Mouse (Mus musculus) forebrain, embryonic 10.5 days (tissue): ENCODE results near the gene Chrnd. TPM values are rescaled to one million over a fixed set of nuclear protein-coding genes. Genes with fewer than 3 reads are reported as not detected.

ENCODE experiments used
- polyA plus RNA-seq: library from polyadenylated mRNA; unstranded; fragments of >200 nt; fragmentation: Nextera tagmentation; extraction: Ambion mirVana; gene quantifications from 2 replicates; pipeline ENCODE4 v1.2.1, GENCODE M21; 2016

Gene Chrnd
- polyA plus RNA-seq, 1 experiment from 2014 or later: not detected

Other genes with a start within 250 kb of the Chrnd start
- gene Alppl2, start 100.7 kb upstream of the Chrnd start, polyA plus RNA-seq: not detected in 2 replicates
- gene Alpi, start 89.0 kb upstream of the Chrnd start, polyA plus RNA-seq: not detected in 2 replicates
- gene Akp3, start 65.6 kb upstream of the Chrnd start, polyA plus RNA-seq: not detected in 2 replicates
- gene Ecel1, start 34.1 kb upstream of the Chrnd start, polyA plus RNA-seq: 1.1 and 1.2 TPM in 2 replicates
- gene Prss56, start 7.3 kb upstream of the Chrnd start, polyA plus RNA-seq: not detected in 2 replicates
- 0.36 TPM in 1 of 2 replicates, not detected in the other for gene Chrng, start 14.1 kb downstream of the Chrnd start, polyA plus RNA-seq
- gene Eif4e2, start 23.3 kb downstream of the Chrnd start, polyA plus RNA-seq: 162 and 168 TPM in 2 replicates
- gene Efhd1, start 73.8 kb downstream of the Chrnd start, polyA plus RNA-seq: 1.6 and 2.5 TPM in 2 replicates
- 47.4 and 52.6 TPM in 2 replicates for gene Gigyf2, start 136.4 kb downstream of the Chrnd start, polyA plus RNA-seq
- 0.55 and 0.58 TPM in 2 replicates for gene Kcnj13, start 204.1 kb downstream of the Chrnd start, polyA plus RNA-seq